In genomic region chr7:125427492-125428090, GRCm38 (mm10) we compare ENCODE assay signal across 9 mouse cellular contexts. TPM values are rescaled to one million over a fixed set of nuclear protein-coding genes. Genes with fewer than 3 reads are reported as not detected.
DNase-seq lines count a peak whose midpoint lies in the region; ATAC-seq and TF ChIP-seq lines count a peak whose summit lies in the region.
"Had no signal": no experiment of that assay in that cellular context is flagged by ENCODE, and none has a peak within 500 bp of the region (broad histone marks: within the 10 kb centered on the region; RNA-seq: fewer than 3 reads in every experiment).

No protein-coding gene starts in this region.

- no peak overlapping the region for H3K4me2 ChIP-seq in intestine, embryonic 15.5 days (replicated peaks)
- no peak overlapping the region for H3K4me2 ChIP-seq in intestine, postnatal 0 days (replicated peaks; ENCODE audit: low read depth)

- ATAC-seq in intestine, embryonic 15.5 days = no peak
- no peak for ATAC-seq in intestine, postnatal 0 days

- no peaks in the 10 kb centered on the region for H3K36me3 ChIP-seq in intestine, embryonic 15.5 days
- H3K36me3 ChIP-seq in intestine, postnatal 0 days (ENCODE audit: control insufficient read depth, insufficient read depth) = no peaks in the 10 kb centered on the region

- H3K27ac ChIP-seq in intestine, embryonic 15.5 days = no peak overlapping the region
- H3K27ac ChIP-seq in intestine, postnatal 0 days (ENCODE audit: low read depth, low read length) = no peak overlapping the region
- H3K27ac ChIP-seq: macrophage had no signal

- intact Hi-C loops in heart, postnatal 10 days (cut with DNase I) = no loop called here
- intact Hi-C loops in heart, postnatal 25 days (cut with DNase I) = no loop called here
- intact Hi-C loops in left cerebral cortex, postnatal 10 days (cut with DNase I) = no loop called here

- no peak overlapping the region for H3K4me3 ChIP-seq in intestine, embryonic 15.5 days (replicated peaks)
- no peak overlapping the region for H3K4me3 ChIP-seq in intestine, postnatal 0 days (ENCODE audit: low read depth, low read length)

- H3K9me3 ChIP-seq in intestine, embryonic 15.5 days = no peaks in the 10 kb centered on the region
- no peaks in the 10 kb centered on the region for H3K9me3 ChIP-seq in intestine, postnatal 0 days (ENCODE audit: control insufficient read depth)

- peaks cover 4% of the 10 kb centered on the region; the same call in 1 of the 2 replicates for H3K4me1 ChIP-seq in intestine, embryonic 15.5 days (replicated peaks)
- 0 out of 2 replicates have a peak, but pooled peaks cover 3% of the 10 kb centered on the region for H3K4me1 ChIP-seq in intestine, postnatal 0 days (replicated peaks; ENCODE audit: control insufficient read depth, insufficient read depth, low read length)

- 77% methylated on average over 12 of the region's 12 CpGs for WGBS in intestine, embryonic 15.5 days
- 77% methylated on average over 12 of the region's 12 CpGs for WGBS in intestine, postnatal 0 days

- peak; percentile 22 to 31 for DNase-seq in heart, postnatal 10 days
- no peak for DNase-seq in heart, postnatal 25 days (ENCODE audit: low spot score)
- peak; percentile 54 for DNase-seq in MN1 (ENCODE audit: low spot score)
- peak; percentile 71 for DNase-seq in cerebellum, adult 11 months
- DNase-seq in kidney, postnatal 36 days = peak; percentile 24 to 31
- no peak for DNase-seq in left cerebral cortex, postnatal 10 days (ENCODE audit: extremely low spot score in 1 of 2, low spot score in 2 of 2)

- TF ChIP-seq CTCF in intestine, postnatal 0 days (IDR thresholded peaks at IDR 0.05; ENCODE audit: low read depth) = no peak

- H3K9ac ChIP-seq in intestine, embryonic 15.5 days = no peak overlapping the region
- no peak overlapping the region for H3K9ac ChIP-seq in intestine, postnatal 0 days (ENCODE audit: low read depth, low read length)

- no peaks in the 10 kb centered on the region for H3K27me3 ChIP-seq in intestine, embryonic 15.5 days (replicated peaks)
- H3K27me3 ChIP-seq in intestine, postnatal 0 days (replicated peaks; ENCODE audit: control insufficient read depth, insufficient read depth, low read length) = no peaks in the 10 kb centered on the region

RNA-seq across cellular contexts. Expression of gene Kdm8, which starts 16.9 kb away (rescaled TPM):
- total RNA-seq in heart, postnatal 10 days (2021) = 1 to 10 TPM; 3.7 to 3.9 TPM
- 1 to 10 TPM; 2.9 to 3.2 TPM for total RNA-seq in heart, postnatal 25 days (2021)
- polyA plus RNA-seq in intestine, embryonic 15.5 days (2015; fragmentation: Nextera tagmentation; extraction: Ambion mirVana) = 9.0 and 10.0 TPM in 2 replicates
- 1 to 10 TPM; 3.4 to 4.1 TPM for total RNA-seq in left cerebral cortex, postnatal 10 days (2021)
- 3.3 and 3.5 TPM in 2 replicates for polyA plus RNA-seq in intestine, postnatal 0 days (2015; fragmentation: Nextera tagmentation; extraction: Ambion mirVana)

Comparison
In these comparisons a context has a peak if more than half of its experiments do, and no peak if none do; other contexts are left out.
1. DNase-seq: peak in heart, postnatal 10 days (2 of 2), MN1 (single experiment), cerebellum, adult 11 months (single experiment) and kidney, postnatal 36 days (2 of 2); none in heart, postnatal 25 days (single experiment) and left cerebral cortex, postnatal 10 days (0 of 2).